Mouse (Mus musculus) cerebellum, adult 9-11 months (tissue): ENCODE measurements around the gene Rnf187.

Source experiments
- DNase-seq: peaks from one replicate; pipeline ENCODE4 v3.0.0; 2022

Gene Rnf187

GRCm38 (mm10) chr11:58894456-58894855 is 44.3 kb downstream of the Rnf187 start:
- DNase-seq: no peak

DNA sequence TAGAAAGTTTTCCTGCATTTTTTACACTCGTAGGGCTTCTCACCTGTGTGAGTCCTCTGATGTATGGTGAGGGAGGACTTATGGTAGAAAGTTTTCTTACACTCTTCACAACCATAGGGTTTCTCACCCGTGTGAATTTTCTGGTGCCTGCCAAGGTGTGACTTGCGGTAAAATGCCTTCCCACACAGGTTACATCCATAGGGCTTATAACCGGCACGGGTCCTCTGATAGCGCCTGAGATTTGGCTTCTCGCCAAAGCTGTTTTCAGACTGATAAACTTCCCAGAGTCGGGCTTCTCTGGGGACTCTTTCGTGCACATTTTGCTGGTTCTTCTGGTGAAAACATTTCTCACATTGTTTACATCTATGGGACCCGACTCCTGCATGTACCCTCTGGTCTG is 48.2 kb downstream of the Rnf187 start:
- DNase-seq: no peak

DNA sequence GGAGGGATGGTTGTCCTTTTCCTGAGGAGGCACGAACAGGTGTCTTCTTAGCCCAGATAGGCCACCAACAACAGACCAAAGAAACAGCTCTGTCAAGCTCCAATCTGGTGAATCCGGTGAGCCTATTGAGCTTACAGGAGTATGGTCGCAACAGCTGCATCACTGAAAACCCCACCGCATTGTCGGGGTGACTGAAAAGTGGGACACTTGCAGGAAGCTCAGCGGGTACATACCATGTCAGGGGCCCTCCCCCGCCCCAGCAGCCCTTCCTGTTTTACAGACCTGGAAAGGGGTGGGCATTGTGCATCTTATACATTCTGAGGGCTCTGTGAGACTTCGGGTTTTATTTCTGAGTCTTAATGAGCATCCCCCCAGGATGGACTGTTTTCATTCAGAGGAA is 55.0 kb downstream of the Rnf187 start:
- DNase-seq: no peak
